Mouse (Mus musculus) E14TG2a.4 (cell line): ENCODE results near the gene Lars2.

Experiments
- CTCF ChIP-seq: conservative IDR thresholded peaks from 2 replicates; pipeline ENCODE4 v1.5.1; 2014; ENCODE audit warnings: low read length
- NANOG ChIP-seq: IDR thresholded peaks from 2 replicates; pipeline ENCODE4 v1.6.1; 2014; ENCODE audit warnings: borderline replicate concordance, low read length, mixed read lengths
- POU5F1 ChIP-seq: IDR thresholded peaks from 2 replicates; pipeline ENCODE4 v1.6.1; 2014; ENCODE audit warnings: low read length, borderline replicate concordance

DNA sequence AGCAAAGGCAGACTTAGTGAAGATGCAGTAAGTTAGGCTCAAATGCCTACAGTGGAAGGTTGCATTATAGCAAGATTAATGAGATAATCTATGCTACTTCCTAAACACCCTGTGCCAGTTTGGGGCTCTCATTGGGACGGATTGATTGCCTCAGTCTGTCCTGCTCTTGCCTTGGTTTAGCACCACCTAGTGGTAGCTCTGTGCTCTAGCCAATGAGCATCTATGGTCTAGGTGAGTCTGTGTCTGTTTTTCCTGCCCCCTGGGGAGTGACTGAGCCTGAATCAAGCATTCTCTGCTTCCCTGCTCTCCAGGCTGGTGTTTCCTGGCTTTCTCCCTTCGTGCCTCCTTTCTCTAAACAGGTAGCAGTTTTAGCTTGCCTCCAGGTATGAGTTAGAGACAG, 137.6 kb downstream of the Lars2 start:
- TF ChIP-seq CTCF = peak; percentile 74
- no peak for TF ChIP-seq NANOG
- TF ChIP-seq POU5F1 = no peak
